Mouse (Mus musculus): Measurements from ENCODE around the gene Cpsf7. TPM values are rescaled to one million over a fixed set of nuclear protein-coding genes. Genes with fewer than 3 reads are reported as not detected.

Cpsf7 gene
- total and polyA plus RNA-seq, 3 experiments = 25.6 to 48.8 (median 28.8) TPM

- dilution Hi-C loops (cut with MboI; ENCODE audit: extremely low pct_ligation_motif_present, extremely low pct_unique_long_range_greater_than_20kb, low sequenced_read_pairs) (no loop called here), in situ Hi-C loops (cut with MboI; ENCODE audit: low pct_ligation_motif_present, low pct_unique_long_range_greater_than_20kb, low sequenced_read_pairs) (no loop called here)
- Histone ChIP-seq H3K27ac (ENCODE audit: insufficient read depth, low read depth) (no peak overlapping the region), H3K27me3 (replicated peaks) (no peaks in the 10 kb centered on the region), H3K36me3 (replicated peaks in 1 of 2; ENCODE audit: control insufficient read depth in 1 of 2, insufficient read depth in 1 of 2, low read length in 1 of 2) (peaks cover 75 to 88% of the 10 kb centered on the region in 2 experiments), H3K79me2 (replicated peaks; ENCODE audit: control insufficient read depth, extremely low read depth, insufficient read depth, poor library complexity, severe bottlenecking) (peaks cover 12% of the 10 kb centered on the region; the same call in 1 of the 2 replicates), H3K4me1 (ENCODE audit: control insufficient read depth in 1 of 2, insufficient read depth in 2 of 2) (peaks cover 22 to 60% of the 10 kb centered on the region in 2 experiments), H3K9ac (ENCODE audit: insufficient read depth, low read depth) (no peak overlapping the region), H3K4me3 (replicated peaks in 1 of 3; ENCODE audit: low read depth in 2 of 3, low read length in 2 of 3, poor library complexity in 1 of 3) (no peak overlapping the region), H3K4me2 (ENCODE audit: insufficient read depth, low read depth, poor library complexity, severe bottlenecking) (no peak overlapping the region), H3K9me3 (replicated peaks; ENCODE audit: low read length) (no peaks in the 10 kb centered on the region)
- no peak for TF ChIP-seq ZKSCAN1 (IDR thresholded peaks at IDR 0.05; ENCODE audit: borderline replicate concordance, low read depth, low read length)
- TF ChIP-seq RCOR1 (conservative IDR thresholded peaks at IDR 0.05; ENCODE audit: low read depth, low read length) = no peak
- no peak for TF ChIP-seq CHD2 (IDR thresholded peaks at IDR 0.05; ENCODE audit: low read length)
- TF ChIP-seq SIN3A (IDR thresholded peaks at IDR 0.05; ENCODE audit: low read length) = no peak
- no peak for TF ChIP-seq RAD21 (IDR thresholded peaks at IDR 0.05; ENCODE audit: low read depth, low read length)
- TF ChIP-seq MYC (IDR thresholded peaks at IDR 0.05; ENCODE audit: low read depth, low read length) = no peak
- TF ChIP-seq ETS1 (conservative IDR thresholded peaks at IDR 0.05; ENCODE audit: low read depth, low read length) = no peak
- no peak for TF ChIP-seq USF2 (conservative IDR thresholded peaks at IDR 0.05; ENCODE audit: low read depth, low read length)
- no peak for TF ChIP-seq EP300 (IDR thresholded peaks at IDR 0.05; ENCODE audit: low read length)
- TF ChIP-seq ZMIZ1 (IDR thresholded peaks at IDR 0.05; ENCODE audit: low read depth, low read length) = no peak
- no peak for TF ChIP-seq MXI1 (IDR thresholded peaks at IDR 0.05; ENCODE audit: low read depth, low read length)
- TF ChIP-seq SMC3 (IDR thresholded peaks at IDR 0.05; ENCODE audit: low read depth, low read length) = no peak
- no peak for TF ChIP-seq GABPA (IDR thresholded peaks at IDR 0.05; ENCODE audit: insufficient replicate concordance, low read depth, low read length)
- no peak for TF ChIP-seq MAZ (IDR thresholded peaks at IDR 0.05; ENCODE audit: low read depth, low read length)
- no peak for TF ChIP-seq POLR2A (IDR thresholded peaks at IDR 0.05; ENCODE audit: low read depth, low read length)
- DNase-seq (ENCODE audit: extremely low read depth) = no peak
Measured at GRCm38 (mm10) chr19:10590301-10590700, 65.2 kb downstream of the Cpsf7 start.

- no peaks in the 10 kb centered on the region for H3K9me3 ChIP-seq (replicated peaks; ENCODE audit: low read length)
- dilution Hi-C loops (cut with MboI; ENCODE audit: extremely low pct_ligation_motif_present, extremely low pct_unique_long_range_greater_than_20kb, low sequenced_read_pairs) (no loop called here), in situ Hi-C loops (cut with MboI; ENCODE audit: low pct_ligation_motif_present, low pct_unique_long_range_greater_than_20kb, low sequenced_read_pairs) (no loop called here)
- no peak overlapping the region for H3K4me2 ChIP-seq (ENCODE audit: insufficient read depth, low read depth, poor library complexity, severe bottlenecking)
- no peaks in the 10 kb centered on the region for H3K27me3 ChIP-seq (replicated peaks)
- TF ChIP-seq POLR2A (IDR thresholded peaks at IDR 0.05; ENCODE audit: low read depth, low read length) = no peak
- H3K4me3 ChIP-seq (replicated peaks in 1 of 3; ENCODE audit: low read depth in 2 of 3, low read length in 2 of 3, poor library complexity in 1 of 3) = no peak overlapping the region
- H3K27ac ChIP-seq (ENCODE audit: insufficient read depth, low read depth) = no peak overlapping the region
- H3K36me3 ChIP-seq (replicated peaks in 1 of 2; ENCODE audit: control insufficient read depth in 1 of 2, insufficient read depth in 1 of 2, low read length in 1 of 2) = peaks cover 83 to 94% of the 10 kb centered on the region in 2 experiments
- DNase-seq (ENCODE audit: extremely low read depth) = no peak
- peaks cover 22 to 50% of the 10 kb centered on the region in 2 experiments for H3K4me1 ChIP-seq (ENCODE audit: control insufficient read depth in 1 of 2, insufficient read depth in 2 of 2)
- H3K79me2 ChIP-seq (replicated peaks; ENCODE audit: control insufficient read depth, extremely low read depth, insufficient read depth, poor library complexity, severe bottlenecking) = peaks cover 6% of the 10 kb centered on the region; the same call in 1 of the 2 replicates
- H3K9ac ChIP-seq (ENCODE audit: insufficient read depth, low read depth) = no peak overlapping the region
Measured at GRCm38 (mm10) chr19:10591659-10592377, 66.8 kb downstream of the Cpsf7 start.

Other genes starting within 250 kb of the Cpsf7 start
- gene Dagla, start 220.4 kb upstream of the Cpsf7 start, total RNA-seq (2012; rRNA removed) = 0.21 and 0.55 TPM in 2 replicates
- not detected in 2 replicates for gene Dagla, start 220.4 kb upstream of the Cpsf7 start, total RNA-seq (2014; rRNA removed)
- gene Dagla, start 220.4 kb upstream of the Cpsf7 start, polyA plus RNA-seq (2012; ENCODE audit: insufficient read length, low read depth) = 0.12 and 0.21 TPM in 2 replicates
- gene Syt7, start 136.2 kb upstream of the Cpsf7 start, total RNA-seq (2012; rRNA removed) = not detected in 2 replicates
- not detected in 2 replicates for gene Syt7, start 136.2 kb upstream of the Cpsf7 start, total RNA-seq (2014; rRNA removed)
- not detected in 2 replicates for gene Syt7, start 136.2 kb upstream of the Cpsf7 start, polyA plus RNA-seq (2012; ENCODE audit: insufficient read length, low read depth)
- gene Lrrc10b, start 67.8 kb upstream of the Cpsf7 start, total RNA-seq (2012; rRNA removed) = not detected in 2 replicates
- gene Lrrc10b, start 67.8 kb upstream of the Cpsf7 start, total RNA-seq (2014; rRNA removed) = not detected in 2 replicates
- not detected in 2 replicates for gene Lrrc10b, start 67.8 kb upstream of the Cpsf7 start, polyA plus RNA-seq (2012; ENCODE audit: insufficient read length, low read depth)
- 0.13 TPM in 1 of 2 replicates, not detected in the other for gene Ppp1r32, start 42.3 kb upstream of the Cpsf7 start, total RNA-seq (2012; rRNA removed)
- gene Ppp1r32, start 42.3 kb upstream of the Cpsf7 start, total RNA-seq (2014; rRNA removed) = 0.18 TPM in 1 of 2 replicates, not detected in the other
- gene Ppp1r32, start 42.3 kb upstream of the Cpsf7 start, polyA plus RNA-seq (2012; ENCODE audit: insufficient read length, low read depth) = 0.25 and 0.49 TPM in 2 replicates
- 31.7 and 35.7 TPM in 2 replicates for gene Sdhaf2, start 876 bp downstream of the Cpsf7 start, total RNA-seq (2012; rRNA removed)
- 85.6 and 96.0 TPM in 2 replicates for gene Sdhaf2, start 876 bp downstream of the Cpsf7 start, total RNA-seq (2014; rRNA removed)
- 54.6 and 57.3 TPM in 2 replicates for gene Sdhaf2, start 876 bp downstream of the Cpsf7 start, polyA plus RNA-seq (2012; ENCODE audit: insufficient read length, low read depth)
- gene Tmem216, start 31.0 kb downstream of the Cpsf7 start, total RNA-seq (2012; rRNA removed) = 24.0 and 28.1 TPM in 2 replicates
- 25.7 and 31.8 TPM in 2 replicates for gene Tmem216, start 31.0 kb downstream of the Cpsf7 start, total RNA-seq (2014; rRNA removed)
- gene Tmem216, start 31.0 kb downstream of the Cpsf7 start, polyA plus RNA-seq (2012; ENCODE audit: insufficient read length, low read depth) = 19.9 and 23.7 TPM in 2 replicates
- gene Cyb561a3, start 51.9 kb downstream of the Cpsf7 start, total RNA-seq (2012; rRNA removed) = 137 and 161 TPM in 2 replicates
- gene Cyb561a3, start 51.9 kb downstream of the Cpsf7 start, total RNA-seq (2014; rRNA removed) = 180 and 211 TPM in 2 replicates
- gene Cyb561a3, start 51.9 kb downstream of the Cpsf7 start, polyA plus RNA-seq (2012; ENCODE audit: insufficient read length, low read depth) = 301 and 327 TPM in 2 replicates
- gene Tmem138, start 52.1 kb downstream of the Cpsf7 start, total RNA-seq (2012; rRNA removed) = 14.7 and 15.9 TPM in 2 replicates
- gene Tmem138, start 52.1 kb downstream of the Cpsf7 start, total RNA-seq (2014; rRNA removed) = 14.0 and 14.1 TPM in 2 replicates
- gene Tmem138, start 52.1 kb downstream of the Cpsf7 start, polyA plus RNA-seq (2012; ENCODE audit: insufficient read length, low read depth) = 25.8 and 30.9 TPM in 2 replicates
- 319 and 365 TPM in 2 replicates for gene Ddb1, start 80.1 kb downstream of the Cpsf7 start, total RNA-seq (2012; rRNA removed)
- 299 and 311 TPM in 2 replicates for gene Ddb1, start 80.1 kb downstream of the Cpsf7 start, total RNA-seq (2014; rRNA removed)
- gene Ddb1, start 80.1 kb downstream of the Cpsf7 start, polyA plus RNA-seq (2012; ENCODE audit: insufficient read length, low read depth) = 406 and 451 TPM in 2 replicates
- 10.0 and 11.0 TPM in 2 replicates for gene Tkfc, start 80.4 kb downstream of the Cpsf7 start, total RNA-seq (2012; rRNA removed)
- gene Tkfc, start 80.4 kb downstream of the Cpsf7 start, total RNA-seq (2014; rRNA removed) = 2.4 TPM in 2 replicates
- 14.9 and 15.0 TPM in 2 replicates for gene Tkfc, start 80.4 kb downstream of the Cpsf7 start, polyA plus RNA-seq (2012; ENCODE audit: insufficient read length, low read depth)
- 0.13 and 0.21 TPM in 2 replicates for gene Vwce, start 108.9 kb downstream of the Cpsf7 start, total RNA-seq (2012; rRNA removed)
- gene Vwce, start 108.9 kb downstream of the Cpsf7 start, total RNA-seq (2014; rRNA removed) = 0.04 TPM in 1 of 2 replicates, not detected in the other
- gene Vwce, start 108.9 kb downstream of the Cpsf7 start, polyA plus RNA-seq (2012; ENCODE audit: insufficient read length, low read depth) = 1.0 and 1.3 TPM in 2 replicates
- gene Pga5, start 152.8 kb downstream of the Cpsf7 start, total RNA-seq (2012; rRNA removed) = 0.08 TPM in 1 of 2 replicates, not detected in the other
- gene Pga5, start 152.8 kb downstream of the Cpsf7 start, total RNA-seq (2014; rRNA removed) = not detected in 2 replicates
- gene Pga5, start 152.8 kb downstream of the Cpsf7 start, polyA plus RNA-seq (2012; ENCODE audit: insufficient read length, low read depth) = not detected in 2 replicates
- 9.5 and 10.8 TPM in 2 replicates for gene Vps37c, start 163.5 kb downstream of the Cpsf7 start, total RNA-seq (2012; rRNA removed)
- gene Vps37c, start 163.5 kb downstream of the Cpsf7 start, total RNA-seq (2014; rRNA removed) = 4.9 and 6.2 TPM in 2 replicates
- 13.0 and 13.4 TPM in 2 replicates for gene Vps37c, start 163.5 kb downstream of the Cpsf7 start, polyA plus RNA-seq (2012; ENCODE audit: insufficient read length, low read depth)
- gene Cd5, start 213.7 kb downstream of the Cpsf7 start, total RNA-seq (2012; rRNA removed) = 8.7 and 9.9 TPM in 2 replicates
- 17.7 and 20.7 TPM in 2 replicates for gene Cd5, start 213.7 kb downstream of the Cpsf7 start, total RNA-seq (2014; rRNA removed)
- 46.8 and 51.4 TPM in 2 replicates for gene Cd5, start 213.7 kb downstream of the Cpsf7 start, polyA plus RNA-seq (2012; ENCODE audit: insufficient read length, low read depth)

All from CH12.LX (cell line).